Mouse (Mus musculus): ENCODE data around the gene Tbc1d10b.
A peak's percentile ranks its signal among the peaks of the same experiment; 100 is the strongest.

DNA sequence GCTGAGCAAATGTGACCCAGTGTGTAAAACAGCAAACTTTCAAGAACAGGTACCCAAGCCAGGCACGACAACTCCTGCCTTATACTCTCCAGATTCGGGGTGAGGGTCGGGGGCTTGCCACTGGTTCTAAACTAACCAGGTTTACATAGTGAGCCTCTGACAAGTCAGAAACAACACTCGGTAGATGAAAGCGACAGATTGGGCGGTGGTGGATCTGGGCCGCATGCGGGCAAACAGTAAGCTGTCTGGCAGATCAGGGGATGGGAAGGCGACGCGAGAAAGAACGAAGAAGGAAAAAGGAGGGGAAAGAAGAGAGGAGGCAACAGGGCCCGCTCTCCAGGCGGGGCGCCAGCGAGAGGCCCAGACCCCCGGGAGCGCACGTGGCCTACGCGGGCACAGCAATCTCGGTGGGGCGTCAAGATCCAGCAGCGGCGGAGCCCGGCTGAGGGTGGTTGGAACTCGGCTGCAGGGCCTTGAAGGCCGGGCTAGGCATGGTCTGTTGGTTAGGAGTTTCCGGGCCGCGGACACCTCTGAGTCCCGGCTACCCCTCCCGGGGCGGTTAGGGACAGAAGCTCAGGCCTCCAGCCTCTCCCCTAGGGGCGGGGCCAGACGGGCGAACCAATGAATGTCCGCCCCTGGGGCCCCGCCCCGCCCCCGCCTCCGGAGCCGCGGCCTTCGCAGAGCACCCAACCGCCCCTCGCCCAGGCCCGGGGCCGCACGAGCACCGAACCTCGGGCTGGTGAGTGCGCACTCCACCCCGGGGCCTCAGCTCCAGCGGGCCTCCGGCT lies 35.8 kb upstream of the Tbc1d10b start, which contains the start of gene Zfp771:
- peak; percentile 78 for TF ChIP-seq POLR2AphosphoS2 (IDR thresholded peaks at IDR 0.05; ENCODE audit: low read length)
- TF ChIP-seq USF2 (IDR thresholded peaks at IDR 0.05; ENCODE audit: borderline replicate concordance in 1 of 2, insufficient read depth in 1 of 2, low read depth in 1 of 2, low read length in 2 of 2), result no peak
- TF ChIP-seq MEF2A (IDR thresholded peaks at IDR 0.05; ENCODE audit: extremely low read depth, insufficient replicate concordance, low read depth, low read length, poor library complexity, severe bottlenecking), result no peak

Measured in MEL (cell line).